Mouse (Mus musculus) stomach, embryonic 16.5 days (tissue): ENCODE measurements at regions not wholly inside any gene's neighbourhood (a gene's known extent, or its start where the extent isn't known, plus 50 kb on each side); places are given as distances from the start of the nearest gene placed in this dataset.

Experiments
- ATAC-seq: fragments of 200-750 bp; cut with Nextera tagmentation; 2 replicates; pipeline ENCODE4 v1.8.0; 2017; ENCODE audit warnings: moderate number of reproducible peaks, moderate TSS enrichment; ENCODE audit not compliant: insufficient read depth, low FRiP score
- H3K27ac ChIP-seq: fragments of 300-500 bp; sonication (generic); 2 replicates; pipeline ENCODE4 v1.5.1; 2014; ENCODE audit warnings: low read length
- H3K27me3 ChIP-seq: fragments of 300-500 bp; sonication (generic); 2 replicates; pipeline ENCODE4 v1.6.1; 2014; ENCODE audit warnings: low read length, control low read depth, mixed read lengths; ENCODE audit not compliant: control insufficient read depth, insufficient read depth
- H3K36me3 ChIP-seq: fragments of 300-500 bp; sonication (generic); 2 replicates; pipeline ENCODE4 v1.6.1; 2014; ENCODE audit warnings: low read length; ENCODE audit not compliant: control insufficient read depth, insufficient read depth
- H3K4me1 ChIP-seq: fragments of 300-500 bp; sonication (generic); 2 replicates; pipeline ENCODE4 v1.6.1; 2014; ENCODE audit warnings: low read length, control low read depth, mixed read lengths; ENCODE audit not compliant: control insufficient read depth, insufficient read depth
- H3K4me2 ChIP-seq: fragments of 300-500 bp; sonication (generic); 2 replicates; pipeline ENCODE4 v1.6.1; 2014; ENCODE audit warnings: low read depth, low read length, mixed read lengths
- H3K4me3 ChIP-seq: fragments of 300-500 bp; sonication (generic); replicated peaks from 2 replicates; pipeline ENCODE4 v1.5.1; 2014; ENCODE audit warnings: mild to moderate bottlenecking, low read length
- H3K9ac ChIP-seq: fragments of 300-500 bp; sonication (generic); 2 replicates; pipeline ENCODE4 v1.6.1; 2014; ENCODE audit warnings: low read length
- H3K9me3 ChIP-seq: fragments of 300-500 bp; sonication (generic); replicated peaks from 2 replicates; pipeline ENCODE4 v1.6.1; 2016; ENCODE audit warnings: low read length, control low read depth; ENCODE audit not compliant: control insufficient read depth
- WGBS: fragments of 180-500 bp; shearing (Covaris S2); extraction: QIAGEN DNeasy Blood & Tissue Kit; methylation state at CpG from one replicate; pipeline ENCODE4 v1.1.7; 2014; 5-methylcytosine and 5-hydroxymethylcytosine counted together

GRCm38 (mm10) chr1:105092309-105092904 is 264.1 kb downstream of the Rnf152 start:
- H3K4me2 ChIP-seq, result no peak overlapping the region
- H3K4me1 ChIP-seq, result 0 out of 2 replicates have a peak, but pooled peaks cover 2% of the 10 kb centered on the region
- peak; percentile 65; the same call in 1 of the 2 replicates for ATAC-seq
- WGBS, result 22% methylated on average over 6 of the region's 6 CpGs
- peak overlapping the region; percentile 87 for H3K27ac ChIP-seq
- H3K36me3 ChIP-seq, result no peaks in the 10 kb centered on the region
- H3K9ac ChIP-seq, result no peak overlapping the region
- H3K9me3 ChIP-seq, result no peaks in the 10 kb centered on the region
- no peaks in the 10 kb centered on the region for H3K27me3 ChIP-seq
- H3K4me3 ChIP-seq, result no peak overlapping the region

- Histone ChIP-seq H3K27me3 (no peaks in the 10 kb centered on the region), H3K4me1 (0 out of 2 replicates have a peak, but pooled peaks cover 2% of the 10 kb centered on the region), H3K27ac (no peak overlapping the region), H3K4me2 (no peak overlapping the region), H3K4me3 (no peak overlapping the region), H3K9me3 (no peaks in the 10 kb centered on the region), H3K9ac (no peak overlapping the region), H3K36me3 (no peaks in the 10 kb centered on the region)
- 77% methylated on average over 7 of the region's 7 CpGs for WGBS
- no peak for ATAC-seq
Observed at GRCm38 (mm10) chr1:105088765-105089520, 267.6 kb downstream of the Rnf152 start.

DNA sequence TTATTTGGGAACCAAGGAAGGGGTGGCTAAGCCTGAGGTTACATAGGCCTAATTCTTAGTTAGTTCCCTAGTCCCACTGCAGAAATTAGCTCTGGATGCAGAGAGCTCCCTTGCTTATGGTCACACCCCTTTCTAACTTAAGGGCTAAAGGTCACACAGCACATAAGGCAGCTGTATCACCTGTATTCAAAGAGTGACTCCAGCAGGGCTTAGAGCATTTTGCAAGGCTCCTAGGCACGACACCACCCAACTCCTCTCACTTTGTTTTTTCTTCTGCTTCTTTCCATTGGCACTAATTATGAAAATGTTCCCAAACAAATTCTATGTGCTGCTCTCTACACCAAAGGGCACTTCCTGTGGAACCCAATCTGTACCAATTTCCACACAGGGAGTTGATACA is 268.9 kb downstream of the Rnf152 start:
- no peaks in the 10 kb centered on the region for H3K27me3 ChIP-seq
- no peaks in the 10 kb centered on the region for H3K36me3 ChIP-seq
- no peak overlapping the region for H3K9ac ChIP-seq
- H3K4me2 ChIP-seq, result no peak overlapping the region
- no peaks in the 10 kb centered on the region for H3K9me3 ChIP-seq
- no peaks in the 10 kb centered on the region for H3K4me1 ChIP-seq
- H3K27ac ChIP-seq, result no peak overlapping the region
- no peak for ATAC-seq
- WGBS, result 65% methylated on average over 1 of the region's 1 CpGs
- no peak overlapping the region for H3K4me3 ChIP-seq

DNA sequence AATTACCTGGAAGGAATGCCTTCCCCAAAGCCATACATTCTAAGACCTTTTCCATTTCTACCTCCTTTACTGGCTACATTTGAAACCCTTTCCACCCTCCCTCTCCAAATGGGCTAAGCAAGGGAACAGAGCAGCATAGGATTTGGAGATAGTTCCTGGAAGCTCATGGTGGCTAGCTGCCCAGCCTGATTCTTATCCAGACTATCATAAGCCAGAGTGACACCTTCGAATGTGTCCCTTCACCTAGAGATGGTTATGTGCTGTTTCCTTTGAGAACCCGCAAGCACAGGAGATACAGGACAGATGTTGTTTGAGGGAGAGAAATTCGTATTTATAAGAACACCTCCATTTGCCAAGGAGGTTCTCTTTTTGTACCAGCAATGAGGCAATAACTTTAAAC is 272.0 kb downstream of the Rnf152 start:
- Histone ChIP-seq H3K4me3 (no peak overlapping the region), H3K4me1 (peaks cover 6% of the 10 kb centered on the region; the same call in 1 of the 2 replicates), H3K9ac (no peak overlapping the region), H3K4me2 (no peak overlapping the region), H3K27me3 (no peaks in the 10 kb centered on the region), H3K9me3 (no peaks in the 10 kb centered on the region), H3K27ac (no peak overlapping the region), H3K36me3 (no peaks in the 10 kb centered on the region)
- ATAC-seq, result no peak
- 83% methylated on average over 3 of the region's 3 CpGs for WGBS

DNA sequence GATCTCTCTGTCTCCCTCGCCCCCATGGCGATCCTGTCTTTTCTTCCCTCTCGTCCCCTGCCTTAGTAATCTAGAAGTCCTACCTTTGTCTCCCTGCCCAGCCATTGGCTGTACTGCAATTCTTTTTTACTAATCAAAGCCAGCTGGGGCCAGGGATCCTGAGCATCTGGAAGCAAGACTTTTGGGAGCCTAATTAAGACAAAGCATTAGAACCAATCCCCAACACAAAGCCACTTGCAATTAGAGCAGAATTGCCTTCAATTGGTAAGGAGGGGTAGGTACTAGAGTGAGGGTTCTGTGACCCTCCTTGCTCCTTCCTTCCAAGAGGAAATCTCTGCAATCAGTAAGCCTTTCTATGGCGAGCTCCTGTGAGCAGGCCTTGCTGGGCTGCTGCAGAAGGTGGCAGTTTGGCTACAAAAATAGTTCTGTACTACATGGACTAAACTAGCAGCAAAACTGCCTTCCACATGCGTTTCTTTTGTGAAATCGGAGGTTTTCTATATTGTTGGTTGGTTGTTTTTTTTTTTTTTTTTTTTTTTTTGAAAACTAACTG is 272.9 kb downstream of the Rnf152 start:
- Histone ChIP-seq H3K9ac (no peak overlapping the region), H3K4me1 (peaks cover 6% of the 10 kb centered on the region; the same call in 1 of the 2 replicates), H3K36me3 (no peaks in the 10 kb centered on the region), H3K9me3 (no peaks in the 10 kb centered on the region), H3K4me3 (no peak overlapping the region), H3K27me3 (no peaks in the 10 kb centered on the region), H3K27ac (no peak overlapping the region), H3K4me2 (no peak overlapping the region)
- no peak for ATAC-seq
- 76% methylated on average over 6 of the region's 6 CpGs for WGBS

DNA sequence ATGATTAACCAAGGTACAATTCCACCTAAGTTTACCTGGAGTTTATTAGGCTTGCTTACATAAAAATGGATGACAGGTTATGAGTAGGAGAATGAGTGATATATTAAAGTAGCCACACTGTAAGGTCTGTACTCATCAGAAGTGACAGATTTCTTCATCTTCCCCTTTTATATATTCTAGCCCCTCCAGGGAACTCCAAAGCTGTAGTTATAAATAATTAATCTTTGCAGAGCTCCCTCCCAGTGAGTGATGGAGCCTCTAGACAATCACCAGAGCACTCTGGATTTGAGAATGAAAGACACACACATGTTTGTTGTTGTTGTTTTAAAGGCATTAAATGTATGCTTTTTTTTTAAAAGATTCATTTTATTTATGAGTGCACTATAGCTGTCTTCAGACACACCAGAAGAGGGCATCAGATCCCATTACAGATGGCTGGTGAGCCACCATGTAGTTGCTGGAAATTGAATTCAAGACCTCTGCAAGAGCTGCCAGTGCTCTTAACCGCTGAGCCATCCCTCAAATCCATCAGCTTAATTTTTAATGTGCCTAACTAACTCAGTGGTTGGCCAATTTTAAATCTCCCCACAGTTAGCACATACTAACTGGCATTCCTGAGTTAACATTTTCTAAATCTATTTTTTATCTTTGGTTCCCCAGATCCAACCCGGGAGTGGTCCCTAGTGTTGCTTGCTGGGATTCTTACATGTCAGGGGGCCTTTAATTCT is 273.5 kb downstream of the Rnf152 start:
- Histone ChIP-seq H3K4me3 (no peak overlapping the region), H3K4me1 (peaks cover 6% of the 10 kb centered on the region; the same call in 1 of the 2 replicates), H3K4me2 (no peak overlapping the region), H3K27me3 (no peaks in the 10 kb centered on the region), H3K9me3 (no peaks in the 10 kb centered on the region), H3K9ac (no peak overlapping the region), H3K36me3 (no peaks in the 10 kb centered on the region), H3K27ac (no peak overlapping the region)
- ATAC-seq, result no peak
- 84% methylated on average over 2 of the region's 2 CpGs for WGBS

- H3K4me3 ChIP-seq, result no peak overlapping the region
- no peaks in the 10 kb centered on the region for H3K9me3 ChIP-seq
- no peak overlapping the region for H3K4me2 ChIP-seq
- ATAC-seq, result no peak
- H3K9ac ChIP-seq, result no peak overlapping the region
- no peaks in the 10 kb centered on the region for H3K36me3 ChIP-seq
- H3K27ac ChIP-seq, result no peak overlapping the region
- H3K27me3 ChIP-seq, result no peaks in the 10 kb centered on the region
- 32% methylated on average over 2 of the region's 2 CpGs for WGBS
- peaks cover 6% of the 10 kb centered on the region; the same call in 1 of the 2 replicates for H3K4me1 ChIP-seq
Observed at GRCm38 (mm10) chr1:105081942-105082341, 274.6 kb downstream of the Rnf152 start.

- Histone ChIP-seq H3K27me3 (no peaks in the 10 kb centered on the region), H3K9ac (no peak overlapping the region), H3K4me1 (peaks cover 6% of the 10 kb centered on the region; the same call in 1 of the 2 replicates), H3K36me3 (no peaks in the 10 kb centered on the region), H3K4me3 (no peak overlapping the region), H3K27ac (no peak overlapping the region), H3K4me2 (no peak overlapping the region), H3K9me3 (no peaks in the 10 kb centered on the region)
- no peak for ATAC-seq
- WGBS, result 69% methylated on average over 5 of the region's 5 CpGs
Observed at GRCm38 (mm10) chr1:105079437-105079836, 277.1 kb downstream of the Rnf152 start.

GRCm38 (mm10) chr1:105075728-105076127 is 280.8 kb downstream of the Rnf152 start:
- Histone ChIP-seq H3K36me3 (no peaks in the 10 kb centered on the region), H3K4me1 (no peaks in the 10 kb centered on the region), H3K4me2 (no peak overlapping the region), H3K4me3 (no peak overlapping the region), H3K9me3 (no peaks in the 10 kb centered on the region), H3K9ac (no peak overlapping the region), H3K27ac (no peak overlapping the region), H3K27me3 (no peaks in the 10 kb centered on the region)
- ATAC-seq, result no peak
- WGBS, result 85% methylated on average over 3 of the region's 3 CpGs
